ENCODE assay signal across 15 mouse cellular contexts in the genomic region with DNA sequence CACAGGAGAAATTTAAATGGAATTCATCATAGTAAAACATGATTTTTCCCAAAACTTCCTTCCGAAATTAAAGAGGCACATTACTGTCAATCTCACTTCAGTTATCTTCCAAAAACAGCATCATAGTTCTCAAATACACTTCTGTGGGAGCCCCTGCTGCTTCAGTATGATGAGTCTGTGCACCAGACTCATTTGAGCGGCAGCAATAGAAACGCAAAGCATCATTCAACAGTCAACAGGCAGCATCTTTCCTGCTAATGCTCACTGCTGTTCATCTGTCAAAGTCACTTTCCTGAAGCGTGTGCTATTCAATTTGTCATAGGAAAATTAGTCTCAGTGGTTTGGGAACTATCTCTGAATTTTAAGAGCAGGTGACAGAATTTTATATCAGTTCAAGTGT.
"Had no signal": no experiment of that assay in that cellular context is flagged by ENCODE, and none has a peak within 500 bp of the region (broad histone marks: within the 10 kb centered on the region; RNA-seq: fewer than 3 reads in every experiment).

No protein-coding gene starts in this region.

- H3K4me3 ChIP-seq: neural tube, embryonic 13.5 days; neural tube, embryonic 15.5 days; stomach, embryonic 15.5 days had no signal

- H3K9ac ChIP-seq: neural tube, embryonic 13.5 days; neural tube, embryonic 15.5 days; stomach, embryonic 15.5 days had no signal

- DNase-seq: retina, postnatal 1 day; right cerebral cortex, adult 18-20 months; right cerebral cortex, postnatal 14 days; right cerebral cortex, postnatal 25 days; spleen, adult 18-20 months; thymus, adult 18-20 months; thymus, adult 2 months; thymus, postnatal 14 days; thymus, postnatal 25 days; thymus, postnatal 36 days; thymus, postnatal 4 days had no signal

- H3K4me2 ChIP-seq: neural tube, embryonic 13.5 days; neural tube, embryonic 15.5 days; stomach, embryonic 15.5 days had no signal

- H3K27ac ChIP-seq: neural tube, embryonic 13.5 days; neural tube, embryonic 15.5 days; stomach, embryonic 15.5 days; stomach, postnatal 0 days had no signal

- H3K27me3 ChIP-seq: neural tube, embryonic 13.5 days; neural tube, embryonic 15.5 days; stomach, embryonic 15.5 days had no signal

- H3K36me3 ChIP-seq: neural tube, embryonic 13.5 days; neural tube, embryonic 15.5 days; stomach, embryonic 15.5 days had no signal

- H3K4me1 ChIP-seq: neural tube, embryonic 13.5 days; neural tube, embryonic 15.5 days; stomach, embryonic 15.5 days had no signal

- H3K9me3 ChIP-seq: neural tube, embryonic 13.5 days; neural tube, embryonic 15.5 days; stomach, embryonic 15.5 days had no signal
